Mouse (Mus musculus) intestine, embryonic 15.5 days (tissue): Measurements from ENCODE around the gene Cldn14. TPM values are rescaled to one million over a fixed set of nuclear protein-coding genes. Genes with fewer than 3 reads are reported as not detected.

Experiments
- ATAC-seq: fragments of 200-750 bp; cut with Nextera tagmentation; 2 replicates; pipeline ENCODE4 v1.8.0; 2017; ENCODE audit warnings: moderate TSS enrichment, moderate library complexity
- H3K27ac ChIP-seq: fragments of 300-500 bp; sonication (generic); 2 replicates; pipeline ENCODE4 v1.5.1; 2015; ENCODE audit warnings: mild to moderate bottlenecking, inconsistent platforms
- H3K27me3 ChIP-seq: fragments of 300-500 bp; sonication (generic); replicated peaks from 2 replicates; pipeline ENCODE4 v1.6.1; 2015; ENCODE audit warnings: inconsistent platforms
- H3K36me3 ChIP-seq: fragments of 300-500 bp; sonication (generic); 2 replicates; pipeline ENCODE4 v1.6.1; 2015; ENCODE audit warnings: inconsistent platforms
- H3K4me1 ChIP-seq: fragments of 300-500 bp; sonication (generic); replicated peaks from 2 replicates; pipeline ENCODE4 v1.6.1; 2015; ENCODE audit warnings: inconsistent platforms
- H3K4me2 ChIP-seq: fragments of 300-500 bp; sonication (generic); replicated peaks from 2 replicates; pipeline ENCODE4 v1.6.1; 2015; ENCODE audit warnings: mild to moderate bottlenecking, inconsistent platforms
- H3K4me3 ChIP-seq: fragments of 300-500 bp; sonication (generic); replicated peaks from 2 replicates; pipeline ENCODE4 v1.5.1; 2015; ENCODE audit warnings: inconsistent platforms
- H3K9ac ChIP-seq: fragments of 300-500 bp; sonication (generic); 2 replicates; pipeline ENCODE4 v1.6.1; 2015; ENCODE audit warnings: inconsistent platforms
- H3K9me3 ChIP-seq: fragments of 300-500 bp; sonication (generic); 2 replicates; pipeline ENCODE4 v1.6.1; 2016; ENCODE audit warnings: inconsistent platforms
- WGBS: fragments of 180-500 bp; shearing (Covaris S2); methylation state at CpG from one replicate; pipeline ENCODE4 v1.1.7; 2015; 5-methylcytosine and 5-hydroxymethylcytosine counted together
- polyA plus RNA-seq: library from polyadenylated mRNA; unstranded; fragments of >200 nt; fragmentation: Nextera tagmentation; extraction: Ambion mirVana; gene quantifications from 2 replicates; pipeline ENCODE4 v1.2.1, GENCODE M21; 2015

Gene Cldn14
- polyA plus RNA-seq, 1 experiment from 2014 or later = 0.74 TPM

DNA sequence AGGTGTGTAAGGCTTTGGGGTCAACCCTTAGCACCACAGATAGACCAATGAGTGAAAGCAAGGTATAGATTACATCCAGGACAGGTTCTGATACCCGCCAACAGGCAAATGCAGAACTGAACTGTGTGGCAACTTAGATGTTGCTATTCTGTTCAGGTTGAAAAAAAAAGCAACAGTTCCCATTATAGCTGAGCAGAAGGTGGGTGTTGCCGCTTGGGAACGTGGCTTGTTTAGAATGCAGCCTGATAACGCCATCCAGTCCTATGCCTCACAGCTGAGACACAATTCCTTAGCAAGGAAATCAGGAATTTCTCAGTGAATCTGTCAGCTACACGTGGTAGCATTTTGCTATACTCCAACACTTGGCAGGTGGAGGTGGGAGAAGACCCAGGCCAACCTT lies 115.4 kb downstream of the Cldn14 start:
- Histone ChIP-seq H3K27me3 (no peaks in the 10 kb centered on the region), H3K36me3 (peaks cover 19% of the 10 kb centered on the region; the same call in 1 of the 2 replicates), H3K9me3 (no peaks in the 10 kb centered on the region), H3K27ac (no peak overlapping the region), H3K4me1 (no peaks in the 10 kb centered on the region), H3K4me2 (no peak overlapping the region), H3K4me3 (no peak overlapping the region), H3K9ac (no peak overlapping the region)
- no peak for ATAC-seq
- 87% methylated on average over 5 of the region's 5 CpGs for WGBS

- H3K9me3 ChIP-seq = no peaks in the 10 kb centered on the region
- no peaks in the 10 kb centered on the region for H3K4me1 ChIP-seq
- WGBS = 80% methylated on average over 12 of the region's 12 CpGs
- peaks cover 19% of the 10 kb centered on the region; the same call in 1 of the 2 replicates for H3K36me3 ChIP-seq
- no peak overlapping the region for H3K4me3 ChIP-seq
- ATAC-seq = no peak
- no peaks in the 10 kb centered on the region for H3K27me3 ChIP-seq
- H3K4me2 ChIP-seq = no peak overlapping the region
- H3K27ac ChIP-seq = no peak overlapping the region
- no peak overlapping the region for H3K9ac ChIP-seq
Measured at GRCm38 (mm10) chr16:93890948-93891604, 117.6 kb downstream of the Cldn14 start.

DNA sequence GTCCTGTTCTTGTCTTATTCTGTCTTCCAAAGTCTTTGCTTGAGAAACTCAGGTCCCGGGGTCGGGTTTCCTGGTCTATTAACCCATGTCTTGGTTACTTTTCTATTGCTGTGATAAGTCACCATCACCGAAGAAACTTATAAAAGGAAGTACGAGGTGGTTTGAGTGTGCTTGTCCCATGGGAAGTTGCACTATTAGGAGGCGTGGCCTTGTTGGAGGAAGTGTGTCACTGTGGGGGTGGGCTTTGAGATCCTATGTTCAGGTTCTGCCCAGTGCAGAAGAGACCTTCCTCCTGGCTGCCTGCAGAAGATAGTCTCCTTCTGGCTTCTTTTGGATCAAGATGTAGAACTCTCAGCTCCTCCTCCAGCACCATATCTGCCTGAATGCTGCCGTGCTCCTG lies 120.2 kb downstream of the Cldn14 start:
- WGBS = 90% methylated on average over 6 of the region's 6 CpGs
- no peak overlapping the region for H3K9ac ChIP-seq
- ATAC-seq = no peak
- no peaks in the 10 kb centered on the region for H3K27me3 ChIP-seq
- no peaks in the 10 kb centered on the region; the same call in 1 of the 2 replicates for H3K4me1 ChIP-seq
- H3K9me3 ChIP-seq = no peaks in the 10 kb centered on the region
- no peak overlapping the region for H3K4me3 ChIP-seq
- peaks cover 15% of the 10 kb centered on the region; the same call in 1 of the 2 replicates for H3K36me3 ChIP-seq
- H3K27ac ChIP-seq = no peak overlapping the region
- H3K4me2 ChIP-seq = no peak overlapping the region

DNA sequence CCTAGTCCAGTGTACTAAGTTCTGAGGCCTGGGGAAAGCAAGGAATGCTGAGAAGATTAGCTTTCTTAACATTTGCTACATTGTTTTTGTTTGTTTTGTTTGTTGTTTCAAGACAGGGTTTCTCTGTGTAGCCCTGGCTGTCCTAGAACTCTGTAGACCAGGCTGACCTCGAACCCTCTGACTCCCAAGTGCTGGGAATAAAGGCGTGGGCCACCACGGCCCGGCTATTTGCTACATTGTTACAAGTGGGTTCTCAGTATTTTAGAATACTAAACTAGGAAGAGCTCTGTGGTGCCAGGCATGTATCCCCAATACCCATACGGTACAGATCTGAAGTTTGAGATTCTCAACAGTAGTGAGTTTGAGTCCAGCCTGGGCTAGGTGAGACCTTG lies 123.9 kb downstream of the Cldn14 start:
- WGBS = 50% methylated on average over 5 of the region's 5 CpGs
- ATAC-seq = no peak
- H3K36me3 ChIP-seq = peaks cover 3% of the 10 kb centered on the region; the same call in 1 of the 2 replicates
- H3K27me3 ChIP-seq = no peaks in the 10 kb centered on the region
- H3K9me3 ChIP-seq = no peaks in the 10 kb centered on the region
- H3K9ac ChIP-seq = peak overlapping the region; percentile 65
- peak overlapping the region; percentile 77 for H3K4me3 ChIP-seq
- no peaks in the 10 kb centered on the region; the same call in 1 of the 2 replicates for H3K4me1 ChIP-seq
- no peak overlapping the region for H3K27ac ChIP-seq
- H3K4me2 ChIP-seq = peak overlapping the region; percentile 75

- Histone ChIP-seq H3K4me1 (no peaks in the 10 kb centered on the region; the same call in 1 of the 2 replicates), H3K9me3 (no peaks in the 10 kb centered on the region), H3K4me3 (peak overlapping the region; percentile 77), H3K36me3 (0 out of 2 replicates have a peak, but pooled peaks cover 3% of the 10 kb centered on the region), H3K9ac (peak overlapping the region; percentile 65), H3K27ac (peak overlapping the region; percentile 46; the same call in 1 of the 2 replicates), H3K4me2 (peak overlapping the region; percentile 75), H3K27me3 (no peaks in the 10 kb centered on the region)
- ATAC-seq = peak; percentile 24
- under 1% methylated on average over 41 of the region's 43 CpGs for WGBS
Measured at GRCm38 (mm10) chr16:93884086-93884721, 124.4 kb downstream of the Cldn14 start.

DNA sequence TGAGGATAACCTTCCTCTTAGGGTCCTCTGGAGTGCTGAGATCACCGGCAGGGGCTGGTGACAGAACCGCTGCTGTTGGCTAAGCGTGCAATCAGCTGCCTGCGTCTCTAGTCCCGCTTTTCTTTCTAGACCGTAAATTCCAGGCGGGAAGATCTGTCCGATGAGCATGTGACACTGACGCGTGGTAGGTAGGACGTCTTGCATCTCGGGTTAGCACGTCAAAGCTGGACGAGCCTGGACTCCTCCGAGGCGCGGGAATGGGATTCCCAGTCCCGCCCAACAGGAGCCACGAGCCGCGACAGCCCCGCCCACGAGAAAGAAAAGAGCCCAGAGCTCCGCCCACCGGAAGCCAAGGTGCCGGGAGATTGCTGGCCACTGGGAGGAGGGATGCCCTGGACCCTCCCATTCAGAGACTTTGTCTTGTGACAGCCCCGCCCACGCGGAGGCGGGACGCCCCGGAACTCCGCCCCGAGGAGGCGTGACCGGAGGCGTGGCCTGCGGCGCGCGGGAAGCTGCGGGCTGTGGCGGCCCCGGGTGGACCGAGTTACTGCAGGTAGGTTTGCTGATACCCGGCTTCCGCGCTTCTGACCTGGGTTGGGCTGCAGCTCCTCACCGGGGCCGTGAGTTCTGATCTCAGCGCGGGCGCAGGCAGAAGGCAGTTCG lies 125.1 kb downstream of the Cldn14 start, which contains the start of gene Chaf1b:
TSS of gene Chaf1b (plus strand) at position 479 of the 663 bp plus-strand sequence.
- no peaks in the 10 kb centered on the region for H3K27me3 ChIP-seq
- H3K4me3 ChIP-seq = peak within 1 kb of the TSS; percentile 77
- H3K9me3 ChIP-seq = no peaks in the 10 kb centered on the region
- under 1% methylated on average over 54 of the region's 54 CpGs for WGBS
- H3K4me2 ChIP-seq = peak within 1 kb of the TSS; percentile 75
- H3K4me1 ChIP-seq = no peaks in the 10 kb centered on the region; the same call in 1 of the 2 replicates
- H3K36me3 ChIP-seq = no peaks in the 10 kb centered on the region
- ATAC-seq = peak; percentile 96
- peak within 1 kb of the TSS; percentile 65 for H3K9ac ChIP-seq
- peak within 1 kb of the TSS; percentile 46; the same call in 1 of the 2 replicates for H3K27ac ChIP-seq

DNA sequence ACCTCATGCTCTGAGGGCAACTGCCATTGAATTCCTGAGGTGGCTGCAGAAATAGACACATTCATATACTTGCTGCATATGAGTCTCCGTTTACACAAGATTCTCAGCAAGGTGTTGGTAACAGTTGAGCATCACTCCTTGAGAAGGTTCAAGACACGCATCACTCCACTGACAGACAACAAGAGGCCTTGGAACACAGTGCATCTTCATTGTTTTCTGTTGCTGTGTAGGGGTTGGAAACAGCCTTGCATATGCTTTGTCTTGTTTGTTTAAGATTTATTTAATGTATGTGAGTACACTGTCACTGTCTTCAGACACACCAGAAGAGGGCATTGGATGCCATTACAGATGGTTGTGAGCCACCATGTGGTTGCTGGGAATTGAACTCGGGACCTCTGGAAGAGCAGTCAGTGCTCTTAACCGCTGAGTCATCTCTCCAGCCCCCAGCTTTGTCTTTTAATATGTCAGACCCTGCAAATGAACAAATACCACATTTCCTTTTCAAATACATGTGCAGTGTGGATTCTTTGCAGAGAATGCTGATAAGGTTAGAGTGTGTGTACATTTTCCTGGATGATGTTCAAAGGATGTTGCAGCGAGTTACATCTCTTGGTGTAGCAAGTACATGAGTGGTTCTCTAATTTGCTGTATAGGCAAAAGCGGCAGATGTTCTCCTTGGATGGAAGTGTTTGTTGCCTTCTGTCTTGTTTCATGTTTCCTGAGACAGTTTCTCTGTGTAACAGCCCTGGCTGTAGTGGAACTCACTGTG lies 130.8 kb downstream of the Cldn14 start:
- no peaks in the 10 kb centered on the region for H3K4me1 ChIP-seq
- no peaks in the 10 kb centered on the region for H3K27me3 ChIP-seq
- 91% methylated on average over 6 of the region's 6 CpGs for WGBS
- no peak for ATAC-seq
- peaks cover 25% of the 10 kb centered on the region for H3K36me3 ChIP-seq
- H3K4me2 ChIP-seq = no peak overlapping the region
- no peak overlapping the region for H3K4me3 ChIP-seq
- no peaks in the 10 kb centered on the region for H3K9me3 ChIP-seq
- H3K9ac ChIP-seq = no peak overlapping the region
- H3K27ac ChIP-seq = no peak overlapping the region

DNA sequence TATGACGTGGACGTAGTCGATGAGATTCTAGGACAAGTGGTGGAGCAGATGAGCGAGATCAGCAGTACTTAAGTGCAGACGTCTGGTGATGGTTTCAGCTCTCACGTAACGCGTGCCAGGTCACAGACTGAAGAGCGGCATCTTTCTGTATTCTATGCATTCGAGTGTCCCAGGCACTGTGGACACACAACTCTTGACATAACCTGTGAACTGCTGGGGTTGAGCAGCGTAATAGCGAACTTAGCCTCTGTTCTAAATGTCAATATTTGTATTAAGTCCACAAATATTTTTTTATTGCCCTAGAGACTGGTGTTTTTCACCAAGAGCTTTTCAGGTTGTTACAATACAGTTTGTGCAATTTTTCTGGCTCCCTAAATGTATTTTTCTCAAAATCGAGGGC lies 133.8 kb downstream of the Cldn14 start:
- 80% methylated on average over 13 of the region's 13 CpGs for WGBS
- H3K4me3 ChIP-seq = no peak overlapping the region
- H3K9ac ChIP-seq = no peak overlapping the region
- no peak overlapping the region for H3K27ac ChIP-seq
- no peaks in the 10 kb centered on the region for H3K4me1 ChIP-seq
- no peak overlapping the region for H3K4me2 ChIP-seq
- H3K9me3 ChIP-seq = no peaks in the 10 kb centered on the region
- no peaks in the 10 kb centered on the region for H3K27me3 ChIP-seq
- peaks cover 37% of the 10 kb centered on the region for H3K36me3 ChIP-seq
- no peak for ATAC-seq

Other genes with a start within 250 kb of the Cldn14 start
- gene Morc3, start 176.7 kb downstream of the Cldn14 start, polyA plus RNA-seq = 27.5 and 40.6 TPM in 2 replicates
- gene Chaf1b, start 124.9 kb downstream of the Cldn14 start, polyA plus RNA-seq = 55.1 and 62.1 TPM in 2 replicates
- not detected in 2 replicates for gene Sim2, start 76.1 kb upstream of the Cldn14 start, polyA plus RNA-seq